In the genomic region with DNA sequence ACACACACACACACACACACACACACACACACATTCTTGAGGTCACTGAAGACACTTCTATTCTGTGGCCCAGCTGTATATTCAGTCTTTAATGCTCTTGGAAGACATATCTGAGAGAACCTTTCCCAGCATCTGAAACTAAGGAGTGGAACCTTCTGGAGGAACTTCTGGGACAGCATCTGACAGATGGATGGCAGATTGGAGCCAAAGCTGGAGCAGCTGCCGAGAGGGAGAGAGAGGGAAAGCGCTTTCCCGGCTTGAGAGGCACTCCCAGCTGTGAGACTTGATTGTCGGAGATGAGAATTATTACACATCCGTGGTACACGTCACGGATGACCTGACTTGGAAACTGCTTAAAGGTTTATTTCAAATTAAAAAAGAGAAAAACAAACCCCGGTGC, we compare ENCODE assay signal across 28 mouse cellular contexts. TPM values are rescaled to one million over a fixed set of nuclear protein-coding genes. Genes with fewer than 3 reads are reported as not detected.
"Had no signal": no experiment of that assay in that cellular context is flagged by ENCODE, and none has a peak within 500 bp of the region (broad histone marks: within the 10 kb centered on the region; RNA-seq: fewer than 3 reads in every experiment).

No protein-coding gene starts in this region.

- ATAC-seq: liver, postnatal 0 days; midbrain, embryonic 15.5 days had no signal

- DNase-seq: kidney, adult 2 months; kidney, postnatal 25 days; layer of hippocampus, postnatal 36 days; liver, postnatal 0 days; lung, postnatal 36 days; right cerebral cortex, adult 18-20 months; right cerebral cortex, postnatal 14 days; right cerebral cortex, postnatal 4 days; thymus, adult 2 months; thymus, postnatal 14 days; thymus, postnatal 4 days had no signal

- H3K9ac ChIP-seq: limb, embryonic 12.5 days; limb, embryonic 15.5 days; liver, embryonic 14.5 days; liver, postnatal 0 days; lung, embryonic 15.5 days; midbrain, embryonic 15.5 days; neural tube, embryonic 13.5 days had no signal

- H3K27ac ChIP-seq: kidney, postnatal 0 days; layer of hippocampus, adult 2 months; left cerebral cortex, adult 2 months; limb, embryonic 12.5 days; limb, embryonic 15.5 days; liver, embryonic 14.5 days; lung, embryonic 15.5 days; midbrain, embryonic 15.5 days; neural tube, embryonic 13.5 days; stomach, postnatal 0 days had no signal

- H3K4me1 ChIP-seq: limb, embryonic 12.5 days; limb, embryonic 15.5 days; lung, embryonic 15.5 days; midbrain, embryonic 15.5 days had no signal

- H3K4me3 ChIP-seq: layer of hippocampus, adult 2 months; left cerebral cortex, adult 2 months; limb, embryonic 12.5 days; limb, embryonic 15.5 days; lung, embryonic 15.5 days; midbrain, embryonic 15.5 days; myocyte; neural tube, embryonic 13.5 days had no signal

- H3K4me2 ChIP-seq: limb, embryonic 12.5 days; limb, embryonic 15.5 days; liver, embryonic 11.5 days; lung, embryonic 15.5 days; midbrain, embryonic 11.5 days; midbrain, embryonic 15.5 days; neural tube, embryonic 13.5 days had no signal

- H3K36me3 ChIP-seq: limb, embryonic 12.5 days; limb, embryonic 15.5 days; lung, embryonic 15.5 days; midbrain, embryonic 15.5 days; neural tube, embryonic 13.5 days had no signal

- H3K9me3 ChIP-seq: limb, embryonic 12.5 days; limb, embryonic 15.5 days; lung, embryonic 15.5 days; midbrain, embryonic 15.5 days; neural tube, embryonic 13.5 days had no signal

- H3K27me3 ChIP-seq: midbrain, embryonic 15.5 days had no signal

RNA-seq across cellular contexts. Expression of a gene that starts 22.5 kb away (rescaled TPM):
- total RNA-seq: megakaryocyte-erythroid progenitor cell, adult 5-6 weeks; monocyte, adult 5-6 weeks had no signal

RNA-seq across cellular contexts. Expression of a gene that starts 56.8 kb away (rescaled TPM):
- total RNA-seq: megakaryocyte-erythroid progenitor cell, adult 5-6 weeks; monocyte, adult 5-6 weeks had no signal
- polyA plus RNA-seq: kidney, embryonic 14.5 days; large intestine, adult 2 months; limb, embryonic 12.5 days had no signal
